Mouse (Mus musculus) heart, adult 2 months (tissue): Measurements from ENCODE around the gene Tmod2.

Experiments used
- CTCF ChIP-seq: fragments of 200-600 bp; IDR thresholded peaks from 2 replicates; pipeline ENCODE4 v1.8.1; 2022; ENCODE audit warnings: antibody characterized with exemption, mild to moderate bottlenecking, moderate library complexity
- EP300 ChIP-seq: fragments of 200-500 bp; IDR thresholded peaks from 2 replicates; pipeline ENCODE4 v1.6.1; 2011; ENCODE audit warnings: low read depth, low read length, control low read depth; ENCODE audit not compliant: insufficient read depth
- POLR2A ChIP-seq: fragments of 200-500 bp; IDR thresholded peaks from 2 replicates; pipeline ENCODE4 v1.6.1; 2011; ENCODE audit warnings: mild to moderate bottlenecking, low read depth, low read length, control low read depth; ENCODE audit not compliant: insufficient read depth

GRCm38 (mm10) chr9:75597036-75597435, 14.1 kb downstream of the Tmod2 start:
- no peak for TF ChIP-seq POLR2A
- TF ChIP-seq CTCF, result no peak
- TF ChIP-seq EP300, result no peak
